Mouse (Mus musculus): Measurements from ENCODE around the gene Mndal.
"Not testable (repeated sequence)": the region's sequence is repeated elsewhere in the genome, so short reads cannot be mapped to it uniquely, and the experiment has no call there.

Gene Mndal

DNA sequence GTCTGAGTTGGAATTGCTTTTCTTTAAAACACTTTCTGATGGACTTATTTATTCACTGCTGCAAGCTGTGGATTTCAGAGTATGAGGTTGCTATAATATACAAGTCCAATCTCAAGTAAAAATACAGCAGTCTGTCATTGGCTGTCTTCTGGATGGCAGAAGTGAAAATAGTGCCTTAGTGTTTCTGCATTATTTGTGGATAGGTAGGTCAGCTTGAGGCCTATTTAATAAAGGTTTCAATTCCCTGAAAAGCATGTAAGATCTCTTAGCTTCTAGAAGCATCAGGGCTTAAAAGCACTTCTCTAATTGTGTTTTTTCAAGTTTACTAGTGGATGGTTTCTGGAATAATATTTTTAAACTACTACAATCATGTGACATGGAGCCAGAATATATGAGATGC is 52.5 kb downstream of the Mndal start:
- DNase-seq (ENCODE audit: low read depth, low spot score): not testable (repeated sequence)

DNA sequence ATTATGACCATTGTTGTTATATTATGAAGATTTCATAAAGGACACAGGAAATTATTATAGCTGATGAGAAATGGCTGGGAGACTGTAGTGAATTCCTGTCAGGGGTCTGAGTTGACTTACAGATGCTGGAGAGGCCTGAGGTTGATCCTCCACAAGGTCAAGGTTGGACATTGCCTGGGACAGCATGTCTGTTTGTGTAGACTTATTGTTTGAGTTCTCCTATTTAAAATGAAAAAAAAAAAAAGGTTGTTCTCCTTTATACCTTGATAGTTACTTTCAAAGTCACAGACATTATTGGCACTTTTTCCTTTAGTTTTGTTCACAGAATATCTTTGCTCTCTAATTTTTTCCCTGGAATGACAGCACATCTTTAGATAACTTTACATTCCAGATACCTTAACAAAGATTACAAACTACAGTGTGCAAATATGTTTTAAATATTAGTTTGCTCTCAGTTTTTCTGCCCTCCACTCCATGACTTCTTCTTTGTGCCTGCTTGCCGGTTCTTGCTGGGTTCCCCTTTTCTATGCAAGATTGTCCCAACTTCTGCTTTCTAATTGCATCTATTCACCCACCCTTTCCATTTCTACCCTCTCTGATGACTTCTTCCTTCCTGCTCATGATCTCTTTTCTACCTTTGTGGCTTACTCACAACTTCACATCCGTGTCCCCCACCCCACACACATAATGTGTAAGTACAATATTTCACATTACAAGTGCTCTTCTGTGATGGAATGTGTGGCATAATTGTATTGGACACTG is 55.1 kb downstream of the Mndal start:
- DNase-seq (ENCODE audit: low read depth, low spot score): not testable (repeated sequence)

DNA sequence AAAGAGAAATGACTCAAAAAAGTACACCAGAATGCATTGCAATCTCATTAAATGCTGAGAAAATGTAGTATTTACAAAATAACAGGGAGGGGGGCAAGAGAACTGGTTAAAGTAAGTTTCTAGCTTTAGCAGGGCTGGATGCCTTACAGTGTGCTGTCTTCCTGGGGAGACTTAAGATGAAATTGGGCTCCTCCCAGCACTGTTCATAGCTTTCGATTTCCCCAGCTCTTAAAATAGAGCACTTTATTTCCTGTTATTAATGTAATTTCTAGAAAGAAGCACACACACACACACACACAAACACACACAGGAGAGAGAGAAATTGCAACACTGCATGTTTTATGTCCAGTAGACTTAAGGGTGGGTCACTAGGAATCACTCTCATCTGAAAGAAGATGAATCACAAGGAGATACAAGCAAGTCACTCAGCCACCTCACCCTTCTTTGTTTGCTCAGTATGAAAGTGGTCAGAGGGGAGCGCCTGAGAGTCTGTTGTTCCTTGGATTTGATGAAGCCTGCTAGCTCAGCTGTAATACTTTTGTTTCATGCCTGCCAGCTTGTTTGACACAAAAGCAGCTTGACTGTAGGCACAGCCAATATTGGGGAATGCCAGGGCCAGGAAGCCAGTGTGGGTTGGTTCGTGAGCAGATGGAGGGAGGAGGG is 62.2 kb downstream of the Mndal start:
- DNase-seq (ENCODE audit: low read depth, low spot score): not testable (repeated sequence)

DNA sequence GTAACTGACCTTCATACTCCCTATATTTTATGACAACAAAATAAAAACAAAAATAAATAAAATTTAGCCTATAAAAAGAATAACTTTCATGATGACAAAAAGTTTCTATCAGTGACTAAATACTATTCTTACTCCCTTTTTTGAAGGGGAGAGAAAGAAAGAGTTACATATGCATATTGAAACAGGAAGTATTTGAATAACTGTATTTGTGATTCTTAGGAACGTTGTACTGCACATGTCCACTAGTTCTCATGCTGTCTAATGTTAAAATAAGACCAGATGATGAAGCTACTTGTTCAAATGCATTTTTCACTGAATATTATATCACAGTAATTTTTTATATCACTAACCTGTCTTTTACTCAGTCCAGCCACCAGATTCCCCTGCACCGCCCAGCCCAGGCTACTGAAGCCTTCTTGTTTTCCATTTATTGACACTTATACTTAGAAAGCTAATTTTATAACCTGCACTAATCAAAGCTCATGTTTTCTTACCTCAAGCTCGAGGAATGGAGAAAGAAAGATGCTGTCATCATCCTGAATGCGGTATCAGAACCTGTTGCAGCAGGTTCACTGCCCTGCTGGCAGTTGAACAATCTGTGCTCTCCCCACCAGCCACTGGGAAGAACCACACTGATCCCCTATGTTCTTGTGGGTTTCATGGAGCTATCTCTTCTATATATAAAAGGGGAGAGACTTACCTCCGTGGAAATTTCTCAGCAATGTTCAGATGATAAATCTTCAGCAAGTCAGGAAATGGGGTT is 62.9 kb downstream of the Mndal start:
- DNase-seq (ENCODE audit: low read depth, low spot score): not testable (repeated sequence)

DNA sequence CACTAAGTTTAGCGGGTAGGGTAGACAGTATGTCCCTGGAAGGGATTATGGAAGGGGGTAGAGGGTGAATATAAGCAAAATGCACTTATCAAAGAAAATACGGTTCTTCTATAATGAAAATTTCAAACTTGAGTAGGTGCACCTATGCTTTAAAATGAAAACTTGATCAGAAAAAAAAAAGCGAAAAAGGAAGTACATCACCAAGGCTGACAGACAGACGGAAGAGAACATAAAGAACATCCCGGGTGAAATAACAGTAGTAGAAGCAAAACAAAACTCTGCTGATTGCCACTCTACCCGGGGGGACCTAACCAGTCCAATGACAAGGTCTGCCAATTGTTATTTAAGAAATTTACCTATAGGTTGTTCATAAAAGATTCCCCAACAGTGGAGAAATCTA is 64.0 kb downstream of the Mndal start:
- not testable (repeated sequence) for DNase-seq (ENCODE audit: low read depth, low spot score)

DNA sequence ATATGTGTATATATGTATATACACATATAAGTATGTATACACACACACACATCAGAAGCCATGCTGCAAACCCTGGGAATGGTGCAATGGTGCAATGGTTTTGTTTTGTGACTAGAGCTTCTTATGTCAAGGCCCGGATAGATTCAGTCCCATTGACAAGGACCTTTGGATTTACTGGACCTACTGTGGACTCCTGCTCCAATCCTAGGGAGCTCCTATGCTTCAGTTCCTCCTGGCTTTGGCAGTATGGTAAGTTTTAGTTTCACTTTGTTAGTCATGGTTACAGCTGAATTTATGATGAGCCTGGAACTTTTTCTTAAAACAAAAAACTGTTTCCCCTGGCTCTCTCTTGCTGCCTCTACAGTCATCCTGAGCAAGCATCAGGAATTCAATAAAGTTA is 65.2 kb downstream of the Mndal start:
- DNase-seq (ENCODE audit: low read depth, low spot score): not testable (repeated sequence)

DNA sequence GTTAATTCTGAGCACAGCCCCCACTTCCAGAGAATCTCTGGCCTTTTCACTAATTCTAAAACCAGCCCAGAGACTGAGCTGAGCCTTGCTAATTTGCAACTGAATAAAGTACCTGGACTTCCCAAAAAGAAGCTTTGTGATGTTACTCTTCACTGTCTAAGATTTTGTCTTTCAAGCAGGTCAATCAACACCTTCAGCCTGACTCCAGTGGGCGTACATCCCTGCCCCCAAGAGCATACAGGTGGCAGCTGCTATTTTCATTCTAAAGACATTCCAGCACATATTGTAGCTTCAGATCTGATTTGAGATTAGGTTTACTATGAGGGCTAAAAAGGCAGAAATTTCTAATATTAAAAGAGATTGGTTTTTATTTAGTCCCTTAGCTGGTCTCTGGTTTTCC is 73.7 kb downstream of the Mndal start:
- peak; percentile 67 for DNase-seq (ENCODE audit: low read depth, low spot score)

DNA sequence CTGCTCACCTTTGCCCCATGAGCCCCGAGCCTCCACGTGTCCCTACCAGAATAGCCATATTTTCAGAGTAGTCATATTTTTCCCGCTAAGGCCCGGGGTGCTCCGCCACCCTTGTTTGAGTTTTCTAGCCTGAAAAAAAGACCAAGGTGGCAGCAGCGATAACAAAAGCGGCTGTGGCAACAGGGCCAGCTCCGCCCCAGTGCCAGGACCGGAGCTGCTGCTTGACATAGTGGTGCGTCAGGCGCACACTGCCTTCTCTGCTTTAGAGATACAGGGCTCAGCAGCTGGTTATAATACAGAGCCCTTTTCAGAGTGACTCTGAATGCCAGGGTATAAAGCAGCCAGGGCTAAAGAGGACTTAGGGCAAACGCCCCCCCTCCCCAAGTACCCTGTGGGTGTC is 75.8 kb downstream of the Mndal start:
- no peak for DNase-seq (ENCODE audit: low read depth, low spot score)

DNA sequence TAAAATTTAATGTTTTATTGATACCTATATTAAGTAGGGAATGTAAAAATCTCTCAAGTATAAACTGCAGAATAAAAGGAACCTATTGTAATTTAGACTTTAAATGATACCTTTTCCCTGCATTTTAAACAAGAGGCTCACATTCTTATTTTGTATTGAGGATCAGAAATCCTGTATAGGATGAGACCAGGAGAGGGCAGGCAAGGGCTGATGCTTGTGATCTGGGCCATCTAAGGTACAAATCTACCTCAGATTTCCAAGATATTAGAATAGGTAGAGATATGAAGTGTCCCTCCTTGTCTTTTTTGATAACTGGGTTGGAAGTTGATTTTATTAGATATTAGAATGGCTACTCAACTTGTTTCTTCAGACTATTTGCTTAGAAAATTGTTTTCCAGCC is 88.6 kb downstream of the Mndal start:
- DNase-seq (ENCODE audit: low read depth, low spot score): peak; percentile 23

DNA sequence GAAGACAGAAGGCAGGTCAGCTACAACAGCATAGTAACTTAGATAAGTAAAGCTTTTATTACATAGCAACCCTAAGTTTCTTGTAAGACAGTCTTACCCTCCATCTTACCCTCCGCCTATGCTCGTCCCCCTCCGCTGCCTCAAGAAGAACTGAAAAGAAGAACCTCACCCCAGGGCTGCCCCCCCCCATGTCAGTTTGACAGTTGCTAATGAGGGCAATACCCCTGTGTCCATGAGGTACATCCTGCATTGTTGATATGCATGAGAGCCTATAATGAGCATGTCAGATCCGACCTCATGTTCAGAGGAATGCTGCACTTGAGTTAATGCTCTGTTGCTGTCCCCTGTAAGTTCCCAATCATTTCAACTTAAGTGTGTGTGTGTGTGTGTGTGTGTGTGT is 89.4 kb downstream of the Mndal start:
- DNase-seq (ENCODE audit: low read depth, low spot score): not testable (repeated sequence)

DNA sequence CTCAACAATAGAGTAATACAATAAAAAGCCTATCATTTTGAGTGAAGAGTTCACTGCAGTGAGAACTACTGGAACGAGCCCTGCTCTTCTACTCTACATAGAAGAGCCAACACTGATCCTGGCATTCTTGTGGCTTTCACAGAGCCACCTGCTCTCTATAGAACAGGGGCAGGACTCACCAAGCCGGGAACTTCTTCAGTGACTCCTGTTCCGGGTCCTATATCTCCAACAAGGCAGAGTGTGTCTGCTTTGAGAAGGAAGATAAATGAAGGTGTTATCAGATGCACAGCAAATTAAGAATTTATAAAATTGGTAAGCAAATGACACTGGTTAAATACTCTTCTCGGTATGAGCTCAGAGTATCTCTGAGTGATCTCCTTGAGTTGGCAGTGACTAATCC is 96.1 kb downstream of the Mndal start:
- not testable (repeated sequence) for DNase-seq (ENCODE audit: low read depth, low spot score)

DNA sequence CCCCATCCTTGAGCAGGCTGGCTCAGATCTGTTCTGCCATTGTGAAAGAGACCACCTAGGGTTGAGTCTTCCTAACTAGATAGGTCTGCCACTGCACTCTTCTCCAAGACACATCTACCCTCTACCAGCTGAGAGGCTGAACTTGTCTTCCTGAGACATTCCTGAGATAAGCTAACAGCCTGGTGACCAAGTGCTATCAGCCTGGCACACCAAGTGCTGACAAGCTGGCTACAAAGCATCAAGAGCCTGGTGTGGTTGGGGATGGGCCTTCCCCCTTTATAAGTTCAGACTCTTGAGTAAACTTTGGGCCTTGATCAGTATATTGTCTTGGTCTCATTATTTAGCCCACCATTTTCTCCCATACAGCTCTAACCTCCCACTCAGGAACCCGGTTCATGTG is 97.5 kb downstream of the Mndal start:
- no peak for DNase-seq (ENCODE audit: low read depth, low spot score)

DNA sequence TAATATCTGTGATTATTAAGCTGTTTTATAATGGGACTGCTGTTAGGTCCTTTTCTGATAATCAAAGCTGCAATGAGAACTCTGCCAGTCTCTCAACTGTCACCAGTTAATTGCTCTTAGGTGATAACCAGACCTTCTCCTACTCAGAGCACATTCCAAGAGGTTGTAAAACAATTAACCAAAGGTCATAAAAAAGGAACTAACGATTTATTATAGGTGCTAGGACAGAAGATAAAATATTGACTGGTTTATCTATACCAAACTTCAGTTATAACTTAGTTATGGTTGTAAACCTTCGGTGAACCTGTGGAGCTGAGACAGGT is 120.8 kb downstream of the Mndal start:
- DNase-seq (ENCODE audit: low read depth, low spot score): not testable (repeated sequence)

DNA sequence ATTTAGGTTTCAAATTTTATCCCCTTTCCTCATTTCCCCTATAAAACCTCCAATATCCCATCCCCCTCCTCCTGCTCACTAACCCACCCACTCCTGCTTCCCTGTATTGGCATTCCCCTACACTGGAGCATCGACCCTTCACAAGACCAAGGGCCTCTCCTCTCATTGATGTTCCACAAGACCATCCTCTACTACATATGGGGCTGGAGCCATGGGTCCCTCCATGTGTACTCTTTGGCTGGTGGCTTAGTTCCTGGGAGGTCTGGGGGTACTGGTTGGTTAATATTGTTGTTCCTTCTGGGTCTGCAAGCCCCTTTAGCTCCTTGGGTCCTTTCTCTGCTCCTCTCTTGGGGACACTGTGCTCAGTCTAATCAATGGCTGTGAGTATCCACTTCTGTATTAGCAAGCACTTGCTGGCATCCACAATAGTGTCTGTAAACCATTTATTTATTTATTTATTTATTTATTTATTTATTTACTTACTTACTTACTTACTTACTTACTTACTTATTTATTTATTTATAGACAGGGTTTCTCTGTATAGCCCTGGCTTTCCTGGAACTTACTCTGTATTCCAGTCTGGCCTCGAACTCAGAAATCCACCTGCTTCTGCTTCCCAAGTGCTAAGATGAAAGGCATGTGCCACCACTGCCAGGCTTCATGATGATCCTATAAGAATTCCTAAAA is 121.4 kb downstream of the Mndal start:
- DNase-seq (ENCODE audit: low read depth, low spot score): not testable (repeated sequence)

DNA sequence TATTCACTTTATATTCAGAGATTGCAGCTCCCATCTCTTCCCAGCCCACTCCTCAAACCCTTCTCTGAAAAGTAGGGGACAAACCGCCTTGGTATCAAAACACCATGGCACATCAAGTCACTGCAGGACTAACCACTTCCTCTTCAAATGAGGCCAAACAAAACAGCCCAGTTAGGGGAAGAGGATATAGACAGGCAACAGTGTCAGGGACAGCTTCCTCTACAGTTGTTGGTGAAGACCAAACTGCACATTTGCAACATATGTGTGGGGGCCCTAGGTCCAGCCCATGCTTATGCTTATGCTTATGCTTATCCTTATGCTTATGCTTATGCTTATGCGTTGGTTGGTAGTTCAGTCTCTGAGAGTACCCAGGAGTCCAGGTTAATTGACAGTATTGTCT is 133.0 kb downstream of the Mndal start:
- DNase-seq (ENCODE audit: low read depth, low spot score): not testable (repeated sequence)

DNA sequence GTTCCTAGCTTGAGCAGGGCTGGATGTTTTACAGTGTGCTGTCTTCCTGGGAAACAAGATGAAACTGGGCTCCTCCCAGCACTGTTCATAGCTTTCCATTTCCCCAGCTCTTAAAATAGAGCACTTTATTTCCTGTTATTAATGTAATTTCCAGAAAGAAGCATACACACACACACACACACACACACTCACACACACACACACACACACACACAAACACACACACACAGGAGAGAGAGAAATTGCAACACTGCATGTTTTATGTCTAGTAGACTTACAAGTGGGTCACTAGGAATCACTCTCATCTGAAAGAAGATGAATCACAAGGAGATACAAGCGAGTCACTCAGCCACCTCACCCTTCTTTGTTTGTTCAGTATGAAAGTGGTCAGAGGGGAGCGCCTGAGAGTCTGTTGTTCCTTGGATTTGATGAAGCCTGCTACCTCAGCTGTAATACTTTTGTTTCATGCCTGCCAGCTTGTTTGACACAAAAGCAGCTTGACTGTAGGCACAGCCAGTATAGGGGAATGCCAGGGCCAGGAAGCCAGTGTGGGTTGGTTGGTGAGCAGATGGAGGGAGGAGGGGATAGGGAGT is 139.5 kb downstream of the Mndal start:
- DNase-seq (ENCODE audit: low read depth, low spot score): not testable (repeated sequence)

DNA sequence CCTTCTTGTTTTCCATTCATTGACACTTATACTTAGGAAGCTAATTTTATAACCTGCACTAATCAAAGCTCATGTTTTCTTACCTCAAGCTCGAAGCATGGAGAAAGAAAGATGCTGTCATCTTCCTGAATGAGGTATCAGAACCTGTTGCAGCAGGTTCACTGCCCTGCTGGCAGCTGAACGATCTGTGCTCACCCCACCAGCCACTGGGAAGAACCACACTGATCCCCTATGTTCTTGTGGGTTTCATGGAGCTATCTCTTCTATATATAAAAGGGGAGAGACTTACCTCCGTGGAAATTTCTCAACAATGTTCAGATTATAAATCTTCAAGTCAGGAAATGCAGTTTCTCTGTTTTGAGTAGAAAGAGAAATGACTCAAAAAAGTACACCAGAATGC is 140.1 kb downstream of the Mndal start:
- not testable (repeated sequence) for DNase-seq (ENCODE audit: low read depth, low spot score)

DNA sequence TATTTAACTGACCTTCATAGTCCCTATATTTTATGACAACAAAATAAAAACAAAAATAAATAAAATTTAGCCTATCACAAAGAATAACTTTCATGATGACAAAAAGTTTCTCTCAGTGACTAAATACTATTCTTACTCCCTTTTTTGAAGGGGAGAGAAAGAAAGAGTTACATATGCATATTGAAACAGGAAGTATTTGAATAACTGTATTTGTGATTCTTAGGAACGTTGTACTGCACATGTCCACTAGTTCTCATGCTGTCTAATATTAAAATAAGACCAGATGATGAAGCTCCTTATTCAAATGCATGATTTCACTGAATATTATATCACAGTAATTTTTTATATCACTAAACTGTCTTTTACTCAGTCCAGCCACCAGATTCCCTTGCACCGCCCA is 140.5 kb downstream of the Mndal start:
- DNase-seq (ENCODE audit: low read depth, low spot score): not testable (repeated sequence)
